Mouse (Mus musculus) lung, postnatal 25 days (tissue): ENCODE results near the gene Fbxl12.
"Not testable (repeated sequence)": the region's sequence is repeated elsewhere in the genome, so short reads cannot be mapped to it uniquely, and the experiment has no call there.

Experiments
- DNase-seq: peaks from one replicate; pipeline ENCODE4 v3.0.0; 2022; ENCODE audit warnings: low spot score

The Fbxl12 gene

GRCm38 (mm10) chr9:20644360-20645081, at the start of gene Fbxl12:
TSS of gene Fbxl12 (minus strand) at chr9:20644767.
- DNase-seq = peak; percentile 84

GRCm38 (mm10) chr9:20692863-20693262, 48.3 kb upstream of the Fbxl12 start:
- DNase-seq = no peak

GRCm38 (mm10) chr9:20690449-20690848, 45.9 kb upstream of the Fbxl12 start:
- DNase-seq = not testable (repeated sequence)

GRCm38 (mm10) chr9:20689913-20690312, 45.3 kb upstream of the Fbxl12 start:
- no peak for DNase-seq

GRCm38 (mm10) chr9:20689403-20689802, 44.8 kb upstream of the Fbxl12 start:
- no peak for DNase-seq

GRCm38 (mm10) chr9:20685081-20685861, 40.7 kb upstream of the Fbxl12 start:
- no peak for DNase-seq

- no peak for DNase-seq
These were observed 37.8 kb upstream of the Fbxl12 start for GRCm38 (mm10) chr9:20682389-20682722.

GRCm38 (mm10) chr9:20681546-20682388, 37.2 kb upstream of the Fbxl12 start:
- no peak for DNase-seq

GRCm38 (mm10) chr9:20680378-20680958, 35.9 kb upstream of the Fbxl12 start:
- DNase-seq = no peak

- no peak for DNase-seq
These were observed 33.3 kb upstream of the Fbxl12 start for GRCm38 (mm10) chr9:20677892-20678291.

- DNase-seq = no peak
These were observed 27.5 kb upstream of the Fbxl12 start for GRCm38 (mm10) chr9:20672047-20672446.

GRCm38 (mm10) chr9:20668065-20668464, 23.5 kb upstream of the Fbxl12 start:
- DNase-seq = no peak

GRCm38 (mm10) chr9:20666510-20667034, 22.0 kb upstream of the Fbxl12 start:
- no peak for DNase-seq

GRCm38 (mm10) chr9:20665925-20666324, 21.4 kb upstream of the Fbxl12 start:
- DNase-seq = no peak

GRCm38 (mm10) chr9:20664982-20665637, 20.5 kb upstream of the Fbxl12 start:
- DNase-seq = no peak

- no peak for DNase-seq
These were observed 19.8 kb upstream of the Fbxl12 start for GRCm38 (mm10) chr9:20664366-20664765.

- DNase-seq = no peak
These were observed 19.4 kb upstream of the Fbxl12 start for GRCm38 (mm10) chr9:20663956-20664355.

- DNase-seq = no peak
These were observed 18.3 kb upstream of the Fbxl12 start for GRCm38 (mm10) chr9:20662874-20663273.

GRCm38 (mm10) chr9:20662325-20662724, 17.8 kb upstream of the Fbxl12 start:
- DNase-seq = peak; percentile 21

GRCm38 (mm10) chr9:20657546-20657945, 13.0 kb upstream of the Fbxl12 start:
- no peak for DNase-seq

GRCm38 (mm10) chr9:20653859-20654258, 9.3 kb upstream of the Fbxl12 start:
- no peak for DNase-seq
